Mouse (Mus musculus): ENCODE data around the gene Fas. TPM values are rescaled to one million over a fixed set of nuclear protein-coding genes. Genes with fewer than 3 reads are reported as not detected.

Gene Fas
- total RNA-seq (2021) (10 to 100 TPM; 12.1 to 17.4 TPM), polyA plus RNA-seq (2012; rRNA removed) (5.1 and 9.3 TPM in 2 replicates)
- long read RNA-seq, transcript Fas-201 (9 exons, 1,481 nt) = major isoform, 15 of 22 reads
- long read RNA-seq, partial matches to known transcripts = 2 of 22 reads
- long read RNA-seq, other reads (novel, unspliced or antisense) = 4 of 22 reads

GRCm38 (mm10) chr19:34289948-34290789, at the start of gene Fas:
TSS of gene Fas (plus strand) at chr19:34290666.
- 4% methylated on average over 19 of the region's 19 CpGs for WGBS
- Histone ChIP-seq H3K27me3 (ENCODE audit: control insufficient read depth, insufficient read depth, low read length) (no peaks in the 10 kb centered on the region), H3K27ac (peak within 1 kb of the TSS; percentile 92), H3K4me3 (peak within 1 kb of the TSS; percentile 81), H3K9ac (ENCODE audit: low read depth, low read length) (peak within 1 kb of the TSS; percentile 88), H3K79me2 (replicated peaks; ENCODE audit: control insufficient read depth, insufficient read depth, low read length) (no peaks in the 10 kb centered on the region; the same call in none of the 2 replicates), H3K36me3 (ENCODE audit: control insufficient read depth, insufficient read depth, low read length) (peaks cover 5% of the 10 kb centered on the region), H3K4me1 (ENCODE audit: control insufficient read depth, insufficient read depth, low read length) (peaks cover 17% of the 10 kb centered on the region)
- intact Hi-C loops (cut with DNase I) = loop anchor here (2.0 to 5.0 kb wide), 2 partner anchors 37 to 262 kb away; partner anchors contain the start of gene Ifit2
- peak; percentile 84 to 91 for DNase-seq
- TF ChIP-seq POLR2A (IDR thresholded peaks at IDR 0.05; ENCODE audit: insufficient read depth, low read depth, low read length) (peak; percentile 90), EP300 (IDR thresholded peaks at IDR 0.05; ENCODE audit: insufficient read depth, low read depth, low read length) (0 out of 2 replicates have a peak, but pooled peaks have one; percentile 19), CTCF (IDR thresholded peaks at IDR 0.05) (no peak)

DNA sequence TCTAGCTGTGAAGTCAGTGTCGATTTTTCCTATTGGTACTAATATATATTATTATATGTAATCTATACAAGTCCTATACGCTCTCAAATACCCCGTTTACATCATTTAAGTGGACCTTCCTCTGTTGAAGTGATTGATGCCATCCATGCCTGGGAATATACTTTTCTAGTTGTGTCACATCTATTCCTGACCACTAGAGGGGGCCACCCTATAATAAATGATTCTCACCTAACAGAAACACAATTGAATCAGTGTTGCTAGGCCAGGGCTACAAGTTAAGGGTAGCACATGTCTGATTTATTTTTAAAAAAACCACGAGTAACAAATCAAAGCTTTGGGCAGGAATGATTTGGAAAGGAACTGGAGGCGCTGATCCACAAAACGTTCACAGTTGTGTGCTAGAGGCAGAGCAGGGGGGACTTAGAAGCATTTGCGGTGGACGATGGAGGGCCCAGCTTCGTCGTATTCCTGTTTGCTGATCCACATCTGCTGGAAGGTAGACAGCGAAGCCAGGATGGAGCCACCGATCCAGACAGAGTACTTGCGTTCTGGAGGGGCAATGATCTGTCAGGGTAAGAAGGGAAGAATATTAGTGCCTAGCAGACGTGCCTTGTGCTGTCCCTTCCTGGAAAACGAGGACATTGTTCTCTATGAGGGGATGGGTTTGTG, 49.1 kb upstream of the Fas start:
- H3K4me3 ChIP-seq = no peak overlapping the region
- TF ChIP-seq EP300 (IDR thresholded peaks at IDR 0.05; ENCODE audit: insufficient read depth, low read depth, low read length) (no peak), CTCF (IDR thresholded peaks at IDR 0.05) (peak; percentile 83)
- DNase-seq = no peak
- no peak overlapping the region for H3K27ac ChIP-seq
- WGBS = 65% methylated on average over 15 of the region's 15 CpGs
- no peaks in the 10 kb centered on the region for H3K79me2 ChIP-seq (replicated peaks; ENCODE audit: control insufficient read depth, insufficient read depth, low read length)
- no peak overlapping the region for H3K9ac ChIP-seq (ENCODE audit: low read depth, low read length)
- H3K4me1 ChIP-seq (ENCODE audit: control insufficient read depth, insufficient read depth, low read length) = peaks cover 1% of the 10 kb centered on the region; the same call in 1 of the 2 replicates
- no peaks in the 10 kb centered on the region; the same call in 1 of the 2 replicates for H3K36me3 ChIP-seq (ENCODE audit: control insufficient read depth, insufficient read depth, low read length)
- intact Hi-C loops (cut with DNase I) = loop anchor here (5.0 kb wide), 1 partner anchor 396 kb away; no protein-coding TSS in a partner anchor
- H3K27me3 ChIP-seq (ENCODE audit: control insufficient read depth, insufficient read depth, low read length) = no peaks in the 10 kb centered on the region

- H3K27me3 ChIP-seq (ENCODE audit: control insufficient read depth, insufficient read depth, low read length) = no peaks in the 10 kb centered on the region
- TF ChIP-seq EP300 (IDR thresholded peaks at IDR 0.05; ENCODE audit: insufficient read depth, low read depth, low read length) (no peak), CTCF (IDR thresholded peaks at IDR 0.05) (no peak), POLR2A (IDR thresholded peaks at IDR 0.05; ENCODE audit: insufficient read depth, low read depth, low read length) (no peak)
- intact Hi-C loops (cut with DNase I) = loop anchor here (2.0 to 5.0 kb wide), 3 partner anchors 92 to 394 kb away; partner anchors contain the start of gene Ifit2
- no peak overlapping the region for H3K9ac ChIP-seq (ENCODE audit: low read depth, low read length)
- no peak for DNase-seq
- H3K79me2 ChIP-seq (replicated peaks; ENCODE audit: control insufficient read depth, insufficient read depth, low read length) = no peaks in the 10 kb centered on the region
- H3K4me3 ChIP-seq = no peak overlapping the region
- peaks cover 1% of the 10 kb centered on the region; the same call in 1 of the 2 replicates for H3K4me1 ChIP-seq (ENCODE audit: control insufficient read depth, insufficient read depth, low read length)
- no peak overlapping the region for H3K27ac ChIP-seq
- no peaks in the 10 kb centered on the region; the same call in 1 of the 2 replicates for H3K36me3 ChIP-seq (ENCODE audit: control insufficient read depth, insufficient read depth, low read length)
Measured at GRCm38 (mm10) chr19:34242925-34243324, 47.5 kb upstream of the Fas start.

- Histone ChIP-seq H3K27ac (no peak overlapping the region), H3K4me3 (no peak overlapping the region), H3K79me2 (replicated peaks; ENCODE audit: control insufficient read depth, insufficient read depth, low read length) (no peaks in the 10 kb centered on the region), H3K27me3 (ENCODE audit: control insufficient read depth, insufficient read depth, low read length) (no peaks in the 10 kb centered on the region), H3K4me1 (ENCODE audit: control insufficient read depth, insufficient read depth, low read length) (peaks cover 1% of the 10 kb centered on the region; the same call in 1 of the 2 replicates), H3K36me3 (ENCODE audit: control insufficient read depth, insufficient read depth, low read length) (no peaks in the 10 kb centered on the region; the same call in 1 of the 2 replicates), H3K9ac (ENCODE audit: low read depth, low read length) (peak overlapping the region; percentile 65)
- intact Hi-C loops (cut with DNase I) = loop anchor here (1.0 to 5.0 kb wide), 3 partner anchors 40 to 393 kb away; no protein-coding TSS in a partner anchor
- DNase-seq = peak; percentile 41 to 53
- WGBS = 9% methylated on average over 6 of the region's 6 CpGs
- TF ChIP-seq POLR2A (IDR thresholded peaks at IDR 0.05; ENCODE audit: insufficient read depth, low read depth, low read length) (no peak), CTCF (IDR thresholded peaks at IDR 0.05) (peak; percentile 84)
Measured at GRCm38 (mm10) chr19:34244056-34244455, 46.4 kb upstream of the Fas start.

GRCm38 (mm10) chr19:34248558-34248957, 41.9 kb upstream of the Fas start:
- H3K79me2 ChIP-seq (replicated peaks; ENCODE audit: control insufficient read depth, insufficient read depth, low read length) = no peaks in the 10 kb centered on the region
- H3K36me3 ChIP-seq (ENCODE audit: control insufficient read depth, insufficient read depth, low read length) = no peaks in the 10 kb centered on the region; the same call in none of the 2 replicates
- no peak for DNase-seq
- intact Hi-C loops (cut with DNase I) = no loop called here
- H3K4me1 ChIP-seq (ENCODE audit: control insufficient read depth, insufficient read depth, low read length) = peaks cover 1% of the 10 kb centered on the region; the same call in 1 of the 2 replicates
- no peak for TF ChIP-seq EP300 (IDR thresholded peaks at IDR 0.05; ENCODE audit: insufficient read depth, low read depth, low read length)
- TF ChIP-seq POLR2A (IDR thresholded peaks at IDR 0.05; ENCODE audit: insufficient read depth, low read depth, low read length) = no peak
- no peak for TF ChIP-seq CTCF (IDR thresholded peaks at IDR 0.05)
- no peak overlapping the region for H3K4me3 ChIP-seq
- no peaks in the 10 kb centered on the region for H3K27me3 ChIP-seq (ENCODE audit: control insufficient read depth, insufficient read depth, low read length)
- WGBS = 66% methylated on average over 5 of the region's 5 CpGs
- H3K9ac ChIP-seq (ENCODE audit: low read depth, low read length) = no peak overlapping the region
- no peak overlapping the region for H3K27ac ChIP-seq
